9 mouse cellular contexts compared by ENCODE assay signal in the genomic region with DNA sequence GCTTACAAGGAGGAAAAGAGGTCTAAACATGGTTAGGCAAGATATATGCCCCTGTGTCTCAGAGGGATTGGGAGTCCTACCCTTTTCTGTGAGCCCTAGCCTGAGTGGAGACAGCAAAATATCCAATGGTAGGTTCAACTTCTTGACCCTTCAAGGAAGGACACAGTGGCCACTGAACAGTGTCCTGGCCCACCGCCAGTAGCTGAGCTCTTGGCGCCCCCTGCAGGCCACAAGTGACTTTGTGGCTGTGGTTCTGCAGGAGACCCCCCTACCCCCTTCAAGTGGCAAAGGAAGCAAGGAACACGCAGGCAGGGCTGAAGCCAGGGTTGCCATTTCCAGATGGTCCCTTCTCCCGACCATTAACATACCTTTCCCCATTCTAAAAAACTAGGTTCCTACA. TPM values are rescaled to one million over a fixed set of nuclear protein-coding genes. Genes with fewer than 3 reads are reported as not detected.
DNase-seq lines count a peak whose midpoint lies in the region; ATAC-seq and TF ChIP-seq lines count a peak whose summit lies in the region.
"Had no signal": no experiment of that assay in that cellular context is flagged by ENCODE, and none has a peak within 500 bp of the region (broad histone marks: within the 10 kb centered on the region; RNA-seq: fewer than 3 reads in every experiment).

No protein-coding gene starts in this region.

- peaks cover 30% of the 10 kb centered on the region for H3K27me3 ChIP-seq in hindbrain, embryonic 10.5 days (ENCODE audit: insufficient read depth, poor library complexity, severe bottlenecking)
- H3K27me3 ChIP-seq in hindbrain, embryonic 13.5 days = peaks cover 22% of the 10 kb centered on the region
- no peaks in the 10 kb centered on the region for H3K27me3 ChIP-seq in C2C12 (ENCODE audit: control insufficient read depth, insufficient read depth, insufficient read length)

- H3K9me3 ChIP-seq in hindbrain, embryonic 10.5 days = no peaks in the 10 kb centered on the region
- H3K9me3 ChIP-seq in hindbrain, embryonic 13.5 days = no peaks in the 10 kb centered on the region
- H3K9me3 ChIP-seq: liver, embryonic 15.5 days had no signal

- H3K79me2 ChIP-seq in C2C12 (ENCODE audit: control insufficient read depth, insufficient read depth) = no peaks in the 10 kb centered on the region

- 8% methylated on average over 4 of the region's 4 CpGs for WGBS in hindbrain, embryonic 10.5 days
- 4% methylated on average over 4 of the region's 4 CpGs for WGBS in hindbrain, embryonic 13.5 days

- H3K4me2 ChIP-seq in hindbrain, embryonic 13.5 days = no peak overlapping the region
- H3K4me2 ChIP-seq: liver, embryonic 15.5 days had no signal

- TF ChIP-seq CTCF in C2C12 (IDR thresholded peaks at IDR 0.05; ENCODE audit: control insufficient read depth, insufficient read depth, insufficient read length) = peak; percentile 77

- H3K79me3 ChIP-seq in C2C12 (ENCODE audit: low read depth) = no peaks in the 10 kb centered on the region

- H3K4me1 ChIP-seq in hindbrain, embryonic 10.5 days (replicated peaks) = peaks cover 22% of the 10 kb centered on the region
- peaks cover 5% of the 10 kb centered on the region for H3K4me1 ChIP-seq in hindbrain, embryonic 13.5 days (replicated peaks)
- H3K4me1 ChIP-seq: liver, embryonic 15.5 days had no signal

- DNase-seq in hindbrain, embryonic 10.5 days (ENCODE audit: low spot score) = peak; percentile 74
- DNase-seq in adrenal gland, postnatal 10 days = peak; percentile 81
- DNase-seq in gastrocnemius, postnatal 10 days = peak; percentile 79
- DNase-seq in kidney, postnatal 4 days = peak; percentile 86 to 89
- DNase-seq in retina, embryonic 14.5 days (ENCODE audit: low spot score) = peak; percentile 82
- no peak for DNase-seq in spleen, postnatal 4 days (ENCODE audit: low spot score in 2 of 2)

- no peak overlapping the region for H3ac ChIP-seq in C2C12 (ENCODE audit: control insufficient read depth, insufficient read length, low read depth)

- H3K4me3 ChIP-seq in hindbrain, embryonic 10.5 days = no peak overlapping the region
- no peak overlapping the region for H3K4me3 ChIP-seq in hindbrain, embryonic 13.5 days
- H3K4me3 ChIP-seq in C2C12 (ENCODE audit: insufficient read depth, poor library complexity, severe bottlenecking) = no peak overlapping the region
- H3K4me3 ChIP-seq: liver, embryonic 15.5 days had no signal

- no peaks in the 10 kb centered on the region for H3K36me3 ChIP-seq in hindbrain, embryonic 10.5 days
- H3K36me3 ChIP-seq in hindbrain, embryonic 13.5 days = no peaks in the 10 kb centered on the region
- H3K36me3 ChIP-seq in C2C12 (ENCODE audit: control insufficient read depth, insufficient read depth) = no peaks in the 10 kb centered on the region
- H3K36me3 ChIP-seq: liver, embryonic 15.5 days had no signal

- H3K9ac ChIP-seq in hindbrain, embryonic 13.5 days = no peak overlapping the region
- H3K9ac ChIP-seq: liver, embryonic 15.5 days had no signal

- ATAC-seq in hindbrain, embryonic 13.5 days (ENCODE audit: low FRiP score) = no peak

- H3K27ac ChIP-seq in hindbrain, embryonic 10.5 days = no peak overlapping the region
- H3K27ac ChIP-seq in hindbrain, embryonic 13.5 days = no peak overlapping the region
- H3K27ac ChIP-seq: liver, embryonic 15.5 days had no signal

TF ChIP-seq in C2C12, 6 proteins besides CTCF, POLR2A, EP300 and RAD21:
- TF ChIP-seq USF1 (IDR thresholded peaks at IDR 0.05; ENCODE audit: low read depth) (no peak), CEBPB (IDR thresholded peaks at IDR 0.05; ENCODE audit: low read depth) (no peak), MYOD1 (IDR thresholded peaks at IDR 0.05; ENCODE audit: control insufficient read depth, insufficient read length, low read depth) (no peak), FOSL1 (IDR thresholded peaks at IDR 0.05; ENCODE audit: insufficient read depth, low read length, poor library complexity, severe bottlenecking) (no peak), MAX (IDR thresholded peaks at IDR 0.05) (no peak), MYOG (IDR thresholded peaks at IDR 0.05; ENCODE audit: control insufficient read depth, extremely low read depth, insufficient read length) (no peak)

RNA-seq across cellular contexts. Expression of a gene that starts 10.5 kb away (rescaled TPM):
- 1.2 and 1.4 TPM in 2 replicates for polyA plus RNA-seq in hindbrain, embryonic 10.5 days (2016; fragmentation: Nextera tagmentation; extraction: Ambion mirVana)
- 1.2 and 1.5 TPM in 2 replicates for polyA plus RNA-seq in hindbrain, embryonic 13.5 days (2015; fragmentation: Nextera tagmentation; extraction: Ambion mirVana)
- polyA plus RNA-seq in C2C12 (2012; fragmentation: generic; extraction: Trizol) = 3.3 TPM
- total RNA-seq in adrenal gland, postnatal 10 days (2021) = 10 to 100 TPM; 39.5 to 53.0 TPM
- 10 to 100 TPM; 15.9 to 17.2 TPM for total RNA-seq in gastrocnemius, postnatal 10 days (2021)

Comparison
In these comparisons a context has a peak if more than half of its experiments do, and no peak if none do; other contexts are left out.
1. DNase-seq: peak in hindbrain, embryonic 10.5 days (single experiment), adrenal gland, postnatal 10 days (single experiment), gastrocnemius, postnatal 10 days (single experiment), kidney, postnatal 4 days (2 of 2) and retina, embryonic 14.5 days (single experiment); none in spleen, postnatal 4 days (0 of 2).